Mouse (Mus musculus): ENCODE data around the gene Nepn. TPM values are rescaled to one million over a fixed set of nuclear protein-coding genes. Genes with fewer than 3 reads are reported as not detected.

Gene Nepn
- total RNA-seq, 2 experiments from 2014 or later = not detected

Other genes starting within 250 kb of the Nepn start
- gene Ros1, start 193.7 kb upstream of the Nepn start, total RNA-seq (2015; ENCODE audit: low replicate concordance) = not detected in 2 replicates
- gene Ros1, start 193.7 kb upstream of the Nepn start, total RNA-seq (2017; ENCODE audit: low replicate concordance) = not detected in 2 replicates
- not detected in 2 replicates for gene Dcbld1, start 155.4 kb upstream of the Nepn start, total RNA-seq (2015; ENCODE audit: low replicate concordance)
- not detected in 2 replicates for gene Dcbld1, start 155.4 kb upstream of the Nepn start, total RNA-seq (2017; ENCODE audit: low replicate concordance)
- gene Gm26741, start 30.2 kb upstream of the Nepn start, total RNA-seq (2015; ENCODE audit: low replicate concordance) = not detected in 2 replicates
- gene Gm26741, start 30.2 kb upstream of the Nepn start, total RNA-seq (2017; ENCODE audit: low replicate concordance) = not detected in 2 replicates
- gene Gopc, start 6.8 kb upstream of the Nepn start, total RNA-seq (2015; ENCODE audit: low replicate concordance) = 6.3 and 7.2 TPM in 2 replicates
- gene Gopc, start 6.8 kb upstream of the Nepn start, total RNA-seq (2017; ENCODE audit: low replicate concordance) = 1.1 and 6.4 TPM in 2 replicates
- gene Nus1, start 28.6 kb downstream of the Nepn start, total RNA-seq (2015; ENCODE audit: low replicate concordance) = 9.4 and 10.1 TPM in 2 replicates
- gene Nus1, start 28.6 kb downstream of the Nepn start, total RNA-seq (2017; ENCODE audit: low replicate concordance) = 4.7 and 10.8 TPM in 2 replicates

Measured in erythroid progenitor cell, adult 5-6 weeks (primary cell).